Mouse (Mus musculus) testis, adult 2 months (tissue): ENCODE data around the gene Gipc2. TPM values are rescaled to one million over a fixed set of nuclear protein-coding genes. Genes with fewer than 3 reads are reported as not detected.
A peak's percentile ranks its signal among the peaks of the same experiment; 100 is the strongest.

Experiments used
- H3K27ac ChIP-seq: fragments of 200-500 bp; 2 replicates; pipeline ENCODE4 v1.5.1; 2012; ENCODE audit warnings: low read depth, low read length; ENCODE audit not compliant: control insufficient read depth, insufficient read depth
- H3K27me3 ChIP-seq: fragments of 200-500 bp; 2 replicates; pipeline ENCODE4 v1.6.1; 2012; ENCODE audit warnings: mild to moderate bottlenecking, low read length, moderate library complexity; ENCODE audit not compliant: control insufficient read depth, insufficient read depth
- H3K36me3 ChIP-seq: fragments of 200-500 bp; 2 replicates; pipeline ENCODE4 v1.6.1; 2012; ENCODE audit warnings: mild to moderate bottlenecking, low read length; ENCODE audit not compliant: control insufficient read depth, insufficient read depth
- H3K4me1 ChIP-seq: fragments of 200-500 bp; 2 replicates; pipeline ENCODE4 v1.6.1; 2012; ENCODE audit warnings: low read length; ENCODE audit not compliant: control insufficient read depth, insufficient read depth
- H3K4me3 ChIP-seq: fragments of 200-500 bp; 2 replicates; pipeline ENCODE4 v1.5.1; 2012; ENCODE audit warnings: low read depth, mild to moderate bottlenecking, low read length, moderate library complexity, mixed read lengths; ENCODE audit not compliant: control insufficient read depth
- CTCF ChIP-seq: fragments of 200-500 bp; IDR thresholded peaks from 2 replicates; pipeline ENCODE4 v1.5.1; 2012; ENCODE audit warnings: low read depth, mild to moderate bottlenecking, inconsistent platforms, low read length, moderate library complexity; ENCODE audit not compliant: control insufficient read depth, insufficient read depth, insufficient replicate concordance
- POLR2A ChIP-seq: fragments of 200-500 bp; IDR thresholded peaks from 2 replicates; pipeline ENCODE4 v1.6.1; 2012; ENCODE audit warnings: low read depth, mild to moderate bottlenecking, inconsistent platforms, low read length, moderate library complexity; ENCODE audit not compliant: control insufficient read depth
- polyA plus RNA-seq: library from polyadenylated mRNA; depleted of rRNA; stranded (reverse); fragments of >200 nt; gene quantifications from 2 replicates; pipeline ENCODE4 v1.2.3, GENCODE M21; 2012

Gene Gipc2
- polyA plus RNA-seq, 1 experiment, result 9.7 TPM

DNA sequence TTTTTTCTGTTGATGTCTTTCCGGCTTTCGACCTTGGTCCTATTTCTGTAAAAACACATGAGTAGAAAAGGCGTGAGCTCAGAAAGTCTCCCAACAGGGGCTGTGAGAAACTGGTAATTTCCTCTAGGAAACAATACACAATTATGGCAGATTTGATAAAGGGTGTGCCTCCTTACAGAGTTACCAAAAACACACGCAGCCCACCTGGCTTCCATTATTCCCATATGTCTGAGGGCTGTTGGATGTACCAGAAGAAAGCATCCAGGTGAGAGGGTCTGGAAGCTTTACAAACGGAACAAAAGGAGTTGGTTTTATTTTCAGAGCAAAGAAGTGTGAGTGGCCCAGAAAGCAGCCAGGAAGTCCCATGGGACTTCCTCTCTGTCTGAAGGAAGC is 58.0 kb downstream of the Gipc2 start:
- TF ChIP-seq CTCF (no peak), POLR2A (no peak)
- H3K27me3 ChIP-seq, result no peaks in the 10 kb centered on the region
- H3K4me3 ChIP-seq, result no peak overlapping the region
- no peak overlapping the region for H3K27ac ChIP-seq
- H3K4me1 ChIP-seq, result peaks cover 26% of the 10 kb centered on the region
- no peaks in the 10 kb centered on the region for H3K36me3 ChIP-seq

DNA sequence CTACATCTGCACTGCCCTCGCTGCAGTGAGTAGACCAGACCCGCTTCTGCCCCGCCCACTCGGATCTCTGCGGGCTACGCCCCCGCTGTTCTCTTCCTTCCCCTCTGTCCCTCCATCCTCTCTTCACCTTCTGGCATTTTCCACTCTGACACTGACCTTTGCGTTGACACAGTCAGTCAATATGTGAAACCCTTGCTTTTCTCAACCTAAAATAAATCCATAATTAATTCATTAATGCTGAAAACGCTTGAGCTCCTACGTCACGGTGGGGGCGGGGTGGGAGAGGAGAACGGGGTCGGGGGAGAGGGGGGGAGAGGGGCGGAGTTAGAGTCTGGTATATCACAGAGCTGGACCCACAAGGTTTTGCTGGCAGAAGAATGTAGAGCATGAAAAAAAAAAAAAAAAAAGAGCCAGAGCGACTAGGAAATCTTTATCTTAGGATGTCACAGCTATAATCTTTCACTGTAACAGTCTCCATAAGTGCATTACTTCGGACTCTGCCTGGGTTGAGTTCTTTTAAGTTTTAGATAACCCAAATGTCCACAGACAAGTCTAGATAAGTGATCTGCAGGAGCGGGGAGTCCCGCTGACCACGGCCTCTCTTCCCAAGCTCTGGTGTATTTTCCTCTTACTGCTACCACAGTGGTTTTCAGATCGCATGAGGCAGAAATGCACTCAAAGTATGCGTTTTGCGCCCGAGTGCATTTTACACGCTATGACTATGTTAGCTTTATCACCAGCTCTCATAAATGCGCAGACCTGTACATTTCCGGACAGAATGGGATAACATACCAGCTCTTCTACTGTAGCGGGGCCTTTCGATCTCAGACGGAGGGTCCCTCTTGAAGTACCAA is 58.7 kb downstream of the Gipc2 start:
- Histone ChIP-seq H3K27ac (no peak overlapping the region), H3K27me3 (no peaks in the 10 kb centered on the region), H3K36me3 (no peaks in the 10 kb centered on the region), H3K4me1 (peaks cover 26% of the 10 kb centered on the region), H3K4me3 (peak overlapping the region; percentile 66)
- no peak for TF ChIP-seq CTCF
- no peak for TF ChIP-seq POLR2A

DNA sequence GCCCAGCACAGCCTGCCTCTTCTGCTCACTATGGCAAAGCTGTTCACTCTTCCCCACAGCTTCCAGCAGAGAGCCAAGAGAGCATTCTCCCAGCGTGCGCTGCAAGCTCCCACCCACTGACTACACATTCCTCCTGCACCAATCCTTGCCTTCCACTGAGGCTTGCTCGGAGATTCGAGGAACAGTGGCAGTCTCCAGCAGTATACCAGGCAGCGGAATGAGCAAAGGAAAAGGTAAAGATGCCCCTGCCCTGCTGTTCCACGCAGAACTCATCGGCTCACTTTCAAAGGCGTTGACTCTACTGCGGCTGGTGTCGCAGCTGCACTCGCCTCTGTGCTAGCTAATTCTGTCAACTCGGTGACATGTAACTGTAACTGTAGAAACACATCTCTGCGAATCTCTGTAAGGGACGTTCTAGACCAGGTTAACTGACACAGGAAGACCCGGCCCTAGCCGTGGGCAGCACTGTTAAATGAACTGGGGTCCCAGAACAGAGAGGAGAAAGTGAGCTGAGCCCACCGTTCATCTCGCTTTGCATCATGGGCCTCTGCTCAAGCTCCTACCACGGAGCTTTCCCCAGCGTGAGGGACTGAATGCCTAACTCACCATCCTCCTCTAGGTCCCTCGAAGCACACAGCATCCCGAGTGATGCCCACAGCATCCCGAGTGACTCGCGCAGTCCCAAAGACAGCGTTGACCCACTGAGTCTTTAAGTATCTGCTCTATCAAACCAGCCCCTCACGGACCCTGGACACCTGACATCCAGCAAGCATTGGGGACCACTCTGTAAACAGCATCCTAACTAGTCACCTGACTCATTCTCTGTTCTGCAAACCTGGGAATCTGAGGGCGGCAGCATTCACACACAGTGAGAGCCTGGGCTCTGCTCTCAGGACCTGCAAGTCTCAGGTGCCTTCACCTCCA is 59.5 kb downstream of the Gipc2 start:
- Histone ChIP-seq H3K4me1 (peaks cover 26% of the 10 kb centered on the region), H3K27ac (peak overlapping the region; percentile 34), H3K36me3 (no peaks in the 10 kb centered on the region), H3K4me3 (peak overlapping the region; percentile 66), H3K27me3 (no peaks in the 10 kb centered on the region)
- no peak for TF ChIP-seq CTCF
- peak; percentile 2; the same call in 1 of the 2 replicates for TF ChIP-seq POLR2A

DNA sequence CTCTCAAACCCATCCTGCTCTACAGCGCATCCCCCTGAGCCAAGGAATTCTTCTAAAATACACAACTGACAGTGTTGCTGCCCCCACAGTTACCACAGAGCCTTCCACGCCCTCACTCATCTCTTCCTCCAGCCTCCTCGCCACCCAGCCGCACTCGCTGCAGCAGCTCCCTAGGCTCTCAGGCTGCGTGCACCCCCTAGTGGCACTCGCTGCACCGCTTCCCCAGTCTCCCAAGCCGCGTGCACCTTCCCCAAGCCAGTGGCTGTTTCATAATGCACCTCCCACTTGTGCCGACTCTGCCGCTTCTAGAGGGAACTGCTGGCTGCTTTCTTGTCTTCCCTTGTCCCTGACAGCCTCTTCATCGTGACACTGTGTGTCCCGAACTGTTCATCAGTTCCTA is 60.7 kb downstream of the Gipc2 start:
- TF ChIP-seq POLR2A (no peak), CTCF (peak; percentile 73; the same call in 1 of the 2 replicates)
- Histone ChIP-seq H3K4me3 (peak overlapping the region; percentile 59), H3K4me1 (peaks cover 27% of the 10 kb centered on the region), H3K27ac (no peak overlapping the region), H3K27me3 (no peaks in the 10 kb centered on the region), H3K36me3 (no peaks in the 10 kb centered on the region)

DNA sequence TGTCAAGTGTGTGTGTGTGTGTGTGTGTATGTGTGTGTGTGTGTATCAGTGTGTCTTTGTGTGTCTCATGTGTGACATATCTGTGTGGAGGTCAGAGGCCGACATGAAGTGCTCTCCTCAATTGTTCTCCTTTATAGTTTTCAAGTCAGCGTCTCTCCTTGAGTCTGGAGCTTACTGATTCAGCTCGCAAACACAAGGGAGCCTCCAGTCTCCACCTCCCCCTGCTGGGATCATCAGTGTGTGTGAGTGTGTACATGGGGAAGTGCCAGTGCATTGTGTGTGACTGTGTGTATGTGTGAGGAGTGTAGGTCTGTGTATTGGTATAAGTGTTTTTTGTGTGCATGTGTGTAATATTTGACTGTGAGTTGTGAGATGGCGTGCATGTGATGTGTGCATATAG is 62.6 kb downstream of the Gipc2 start:
- no peak for TF ChIP-seq CTCF
- TF ChIP-seq POLR2A, result no peak
- no peak overlapping the region for H3K4me3 ChIP-seq
- peaks cover 33% of the 10 kb centered on the region for H3K4me1 ChIP-seq
- H3K27ac ChIP-seq, result no peak overlapping the region
- no peaks in the 10 kb centered on the region for H3K27me3 ChIP-seq
- H3K36me3 ChIP-seq, result no peaks in the 10 kb centered on the region

DNA sequence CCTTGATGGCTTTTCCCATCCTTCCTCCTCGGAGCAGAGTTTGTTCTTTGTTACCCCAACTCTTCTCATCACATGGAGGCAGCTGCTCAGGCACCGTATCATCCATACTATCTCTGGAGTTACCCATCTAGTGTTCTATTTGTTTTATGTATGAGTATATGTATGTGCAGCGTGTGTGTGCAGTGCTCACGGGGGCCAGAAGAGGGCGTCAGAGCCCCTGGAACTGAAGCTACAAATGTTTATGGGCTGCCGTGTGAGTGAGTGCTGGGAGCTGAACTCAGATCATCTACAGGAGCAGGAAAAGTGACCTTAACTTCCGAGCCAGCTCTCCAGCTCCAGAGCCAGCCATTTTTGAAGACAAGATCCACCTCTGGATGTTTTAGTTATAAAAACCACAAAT is 64.6 kb downstream of the Gipc2 start:
- Histone ChIP-seq H3K36me3 (no peaks in the 10 kb centered on the region), H3K27me3 (no peaks in the 10 kb centered on the region), H3K4me3 (no peak overlapping the region), H3K4me1 (peaks cover 31% of the 10 kb centered on the region), H3K27ac (no peak overlapping the region)
- no peak for TF ChIP-seq POLR2A
- TF ChIP-seq CTCF, result peak; percentile 57; the same call in 1 of the 2 replicates
